Mouse (Mus musculus) yolk sac, embryonic 10.5 days (tissue): ENCODE results near the gene Arhgef25.
"Not testable (repeated sequence)": the region's sequence is repeated elsewhere in the genome, so short reads cannot be mapped to it uniquely, and the experiment has no call there.

ENCODE experiments used
- DNase-seq: peaks from one replicate; pipeline ENCODE4 v3.0.0-alpha.2; 2017; ENCODE audit warnings: low spot score

The Arhgef25 gene

GRCm38 (mm10) chr10:127138328-127139141 lies 51.3 kb downstream of the Arhgef25 start:
- peak; percentile 64 for DNase-seq

GRCm38 (mm10) chr10:127137896-127138295 lies 52.0 kb downstream of the Arhgef25 start:
- no peak for DNase-seq

GRCm38 (mm10) chr10:127136510-127136909 lies 53.4 kb downstream of the Arhgef25 start:
- no peak for DNase-seq

- DNase-seq, result no peak
Measured at GRCm38 (mm10) chr10:127135118-127135836, 54.6 kb downstream of the Arhgef25 start.

GRCm38 (mm10) chr10:127134394-127135035 lies 55.4 kb downstream of the Arhgef25 start:
- not testable (repeated sequence) for DNase-seq
